Mouse (Mus musculus) neural tube, embryonic 12.5 days (tissue): ENCODE measurements around the gene Mpv17. TPM values are rescaled to one million over a fixed set of nuclear protein-coding genes. Genes with fewer than 3 reads are reported as not detected.

Source experiments
- ATAC-seq: fragments of 200-750 bp; cut with Nextera tagmentation; 2 replicates; pipeline ENCODE4 v1.8.0; 2017; ENCODE audit warnings: low read depth, mild to moderate bottlenecking, moderate TSS enrichment, moderate library complexity; ENCODE audit not compliant: low FRiP score
- H3K27ac ChIP-seq: fragments of 300-500 bp; sonication (generic); 2 replicates; pipeline ENCODE4 v1.5.1; 2016
- H3K27me3 ChIP-seq: fragments of 300-500 bp; sonication (generic); replicated peaks from 2 replicates; pipeline ENCODE4 v1.6.1; 2016; ENCODE audit warnings: mild to moderate bottlenecking
- H3K36me3 ChIP-seq: fragments of 300-500 bp; sonication (generic); 2 replicates; pipeline ENCODE4 v1.6.1; 2016; ENCODE audit warnings: mild to moderate bottlenecking
- H3K4me1 ChIP-seq: fragments of 300-500 bp; sonication (generic); 2 replicates; pipeline ENCODE4 v1.6.1; 2016
- H3K4me2 ChIP-seq: fragments of 300-500 bp; sonication (generic); replicated peaks from 2 replicates; pipeline ENCODE4 v1.6.1; 2016; ENCODE audit warnings: mild to moderate bottlenecking
- H3K4me3 ChIP-seq: fragments of 300-500 bp; sonication (generic); 2 replicates; pipeline ENCODE4 v1.5.1; 2016
- H3K9ac ChIP-seq: fragments of 300-500 bp; sonication (generic); 2 replicates; pipeline ENCODE4 v1.6.1; 2016; ENCODE audit warnings: mild to moderate bottlenecking
- H3K9me3 ChIP-seq: fragments of 300-500 bp; sonication (generic); 2 replicates; pipeline ENCODE4 v1.6.1; 2016; ENCODE audit warnings: mild to moderate bottlenecking
- WGBS: fragments of 180-500 bp; shearing (Covaris S2); methylation state at CpG from one replicate; pipeline ENCODE4 v1.1.7; 2016; 5-methylcytosine and 5-hydroxymethylcytosine counted together
- polyA plus RNA-seq: library from polyadenylated mRNA; unstranded; fragments of >200 nt; fragmentation: Nextera tagmentation; extraction: Ambion mirVana; gene quantifications from 2 replicates; pipeline ENCODE4 v1.2.1, GENCODE M21; 2016

The Mpv17 gene
- polyA plus RNA-seq, 1 experiment from 2014 or later: 50.3 TPM

DNA sequence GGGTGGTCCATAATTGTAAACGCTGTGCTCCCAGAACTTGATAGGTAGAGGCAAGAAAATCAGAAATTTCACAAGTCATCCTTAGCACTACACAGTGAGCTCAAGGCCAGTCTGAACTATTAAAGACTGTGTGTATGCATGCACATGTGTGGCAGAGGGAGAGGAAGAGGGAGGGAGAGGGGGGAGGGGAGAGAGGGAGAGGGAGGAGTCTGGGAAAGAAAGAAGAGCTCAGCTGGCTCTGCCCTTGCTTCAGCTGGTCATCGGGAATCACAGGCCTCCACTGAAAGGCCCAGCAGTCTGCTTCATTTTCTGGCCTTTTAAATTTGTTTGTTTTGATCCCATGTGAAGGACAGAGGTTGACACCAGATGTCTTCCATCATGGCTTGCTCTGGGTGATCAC, 30.6 kb downstream of the Mpv17 start:
- Histone ChIP-seq H3K4me3 (no peak overlapping the region), H3K9ac (no peak overlapping the region), H3K4me2 (no peak overlapping the region), H3K4me1 (no peaks in the 10 kb centered on the region), H3K27me3 (no peaks in the 10 kb centered on the region), H3K9me3 (no peaks in the 10 kb centered on the region), H3K27ac (no peak overlapping the region), H3K36me3 (no peaks in the 10 kb centered on the region)
- no peak for ATAC-seq
- WGBS: 60% methylated on average over 2 of the region's 2 CpGs

DNA sequence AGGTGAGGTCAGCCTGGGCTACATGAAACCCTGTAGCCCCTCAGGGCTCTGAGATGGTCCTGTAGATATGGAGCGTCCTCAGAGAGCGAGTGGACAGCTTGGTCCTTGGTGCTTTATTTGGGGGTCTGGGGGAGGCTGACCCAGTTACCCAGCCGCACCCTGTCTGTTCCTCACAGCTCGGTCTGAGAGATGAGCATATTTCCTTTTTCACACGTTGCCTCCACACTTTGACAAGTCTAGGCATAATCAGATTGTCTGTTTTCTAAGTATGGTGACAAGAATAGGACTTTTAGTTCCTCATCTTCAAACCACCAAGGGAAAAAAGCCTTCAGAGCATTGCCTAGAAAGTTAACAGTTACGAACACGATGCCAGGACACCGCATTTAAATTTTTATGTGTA, 32.9 kb downstream of the Mpv17 start:
- Histone ChIP-seq H3K4me3 (no peak overlapping the region), H3K4me2 (no peak overlapping the region), H3K27me3 (peaks cover 4% of the 10 kb centered on the region; the same call in 1 of the 2 replicates), H3K27ac (no peak overlapping the region), H3K9me3 (no peaks in the 10 kb centered on the region), H3K36me3 (no peaks in the 10 kb centered on the region), H3K4me1 (no peaks in the 10 kb centered on the region), H3K9ac (no peak overlapping the region)
- no peak for ATAC-seq
- whole genome bisulfite sequencing: 90% methylated on average over 8 of the region's 8 CpGs

DNA sequence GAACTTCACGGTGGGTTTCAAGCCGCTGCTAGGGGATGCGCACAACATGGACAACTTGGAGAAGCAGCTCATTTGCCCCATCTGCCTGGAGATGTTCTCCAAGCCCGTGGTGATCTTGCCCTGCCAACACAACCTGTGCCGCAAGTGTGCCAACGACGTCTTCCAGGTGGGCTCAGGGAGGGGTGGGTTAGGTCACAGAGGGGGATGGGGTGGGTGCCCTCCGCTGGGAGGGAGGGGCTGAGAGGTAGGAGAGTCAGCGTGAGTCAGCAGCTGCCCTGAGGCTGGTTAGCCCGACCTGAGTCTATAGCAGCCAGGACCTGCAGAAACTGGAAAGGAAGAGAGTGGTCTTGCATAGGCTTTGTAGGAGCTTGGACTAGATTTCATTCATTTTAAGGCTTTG, 37.1 kb downstream of the Mpv17 start:
- Histone ChIP-seq H3K4me2 (no peak overlapping the region), H3K4me1 (no peaks in the 10 kb centered on the region), H3K27me3 (peaks cover 4% of the 10 kb centered on the region; the same call in 1 of the 2 replicates), H3K9me3 (no peaks in the 10 kb centered on the region), H3K9ac (no peak overlapping the region), H3K36me3 (no peaks in the 10 kb centered on the region), H3K4me3 (no peak overlapping the region), H3K27ac (no peak overlapping the region)
- no peak for ATAC-seq
- WGBS: 27% methylated on average over 10 of the region's 10 CpGs

DNA sequence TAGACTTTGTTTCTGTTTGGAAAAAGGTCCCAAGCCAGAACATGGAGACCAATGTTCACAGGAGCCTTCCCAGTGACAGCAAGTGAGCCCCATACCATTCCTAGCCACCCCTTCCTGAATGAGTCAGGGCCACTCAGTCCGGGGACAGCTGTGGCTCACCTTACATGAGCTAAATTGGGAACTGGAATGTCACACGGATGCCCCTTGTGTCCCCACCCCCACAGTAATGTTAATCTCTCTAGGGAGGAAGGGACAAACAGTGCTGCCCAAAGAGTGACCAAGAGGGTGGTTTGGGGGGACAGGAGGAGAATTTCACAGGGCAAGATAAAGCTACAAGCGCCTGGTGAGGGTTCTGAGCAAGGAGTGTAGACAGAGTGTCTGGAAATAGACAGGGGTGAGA, 37.7 kb downstream of the Mpv17 start, which contains the start of gene Trim54:
Trim54 (plus strand) TSS at position 359 of the 400 bp plus-strand sequence.
- Histone ChIP-seq H3K4me3 (no peak within 1 kb of the TSS), H3K4me2 (no peak within 1 kb of the TSS), H3K9ac (no peak within 1 kb of the TSS), H3K27me3 (peaks cover 4% of the 10 kb centered on the region; the same call in 1 of the 2 replicates), H3K4me1 (no peaks in the 10 kb centered on the region), H3K27ac (no peak within 1 kb of the TSS), H3K9me3 (no peaks in the 10 kb centered on the region), H3K36me3 (no peaks in the 10 kb centered on the region)
- ATAC-seq: no peak
- 46% methylated on average over 3 of the region's 3 CpGs for WGBS

DNA sequence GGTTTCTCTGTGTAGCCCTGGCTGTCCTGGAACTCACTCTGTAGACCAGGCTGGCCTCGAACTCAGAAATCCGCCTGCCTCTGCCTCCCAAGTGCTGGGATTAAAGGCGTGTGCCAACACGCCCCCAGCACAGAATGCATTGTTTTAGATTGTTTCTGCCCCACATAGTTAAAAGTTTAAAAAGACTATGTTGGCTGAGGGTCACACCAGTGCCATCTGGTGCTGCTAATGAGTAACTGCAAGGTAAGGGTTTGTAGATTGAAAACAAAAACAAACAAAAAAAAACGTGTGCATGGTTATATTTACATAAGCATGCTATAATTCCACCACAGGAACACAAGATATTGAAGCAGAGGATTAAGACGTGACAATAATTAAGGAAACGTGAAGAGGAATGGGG, 43.3 kb downstream of the Mpv17 start:
- no peaks in the 10 kb centered on the region for H3K4me1 ChIP-seq
- H3K36me3 ChIP-seq: no peaks in the 10 kb centered on the region
- WGBS: 41% methylated on average over 7 of the region's 7 CpGs
- no peaks in the 10 kb centered on the region for H3K9me3 ChIP-seq
- no peaks in the 10 kb centered on the region for H3K27me3 ChIP-seq
- H3K4me2 ChIP-seq: no peak overlapping the region
- no peak overlapping the region for H3K27ac ChIP-seq
- no peak for ATAC-seq
- H3K9ac ChIP-seq: no peak overlapping the region
- H3K4me3 ChIP-seq: no peak overlapping the region

DNA sequence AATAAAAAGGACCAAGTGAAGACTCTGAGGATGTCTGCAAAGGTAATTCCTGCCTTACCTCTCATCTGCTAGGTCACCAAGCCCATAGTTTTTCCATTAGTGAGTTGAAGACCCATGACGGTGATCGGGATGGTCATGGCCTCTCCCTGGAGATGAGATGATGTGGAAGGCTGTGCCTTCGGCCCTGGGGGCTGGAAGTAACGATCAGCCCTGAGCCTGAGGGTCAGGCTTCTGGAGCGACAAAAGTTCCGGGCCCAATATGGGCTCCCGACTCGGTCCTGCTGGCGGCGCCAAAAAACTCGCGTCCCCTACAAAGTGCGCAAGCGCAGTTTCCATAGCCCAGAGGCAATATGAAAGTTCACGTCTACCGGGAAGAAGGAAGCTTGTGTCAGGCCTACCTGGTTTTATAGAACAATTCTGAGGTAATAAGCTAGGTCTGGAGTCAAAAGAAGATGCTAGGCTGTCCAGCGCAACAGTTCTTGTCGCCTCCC, 46.0 kb downstream of the Mpv17 start, which contains the start of gene Slc30a3:
Slc30a3 (minus strand) TSS at position 238 of the 491 bp plus-strand sequence.
- H3K9ac ChIP-seq: no peak within 1 kb of the TSS
- no peaks in the 10 kb centered on the region for H3K36me3 ChIP-seq
- ATAC-seq: no peak
- H3K4me3 ChIP-seq: no peak within 1 kb of the TSS
- no peak within 1 kb of the TSS for H3K4me2 ChIP-seq
- H3K9me3 ChIP-seq: no peaks in the 10 kb centered on the region
- no peaks in the 10 kb centered on the region for H3K4me1 ChIP-seq
- H3K27me3 ChIP-seq: no peaks in the 10 kb centered on the region
- H3K27ac ChIP-seq: no peak within 1 kb of the TSS
- 91% methylated on average over 18 of the region's 18 CpGs for WGBS

DNA sequence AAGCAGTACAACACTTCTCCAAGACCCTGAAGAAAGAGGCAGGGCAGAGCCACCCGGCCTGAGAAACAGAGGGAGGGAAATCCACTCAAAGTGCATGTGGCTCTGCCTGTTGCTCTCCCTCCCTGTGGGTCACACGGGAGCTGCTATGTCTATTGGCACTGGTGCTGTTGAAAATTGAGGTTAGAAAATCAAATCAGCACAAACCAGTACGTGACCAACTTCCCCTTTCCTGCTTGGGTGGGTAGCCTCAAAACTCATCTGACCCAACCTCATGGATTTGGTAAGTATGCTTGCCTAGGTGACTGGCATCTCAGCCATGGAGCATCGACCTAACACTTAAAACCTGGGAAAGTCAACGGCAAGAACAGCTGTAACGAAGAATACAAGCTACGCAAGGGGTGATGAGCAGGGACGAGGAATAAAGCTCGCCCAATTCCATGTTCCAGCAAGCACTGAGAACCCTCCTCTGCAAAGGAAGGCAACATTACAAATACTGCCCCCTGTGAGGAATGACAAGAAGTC, 48.2 kb downstream of the Mpv17 start, which contains the start of gene Dnajc5g:
Dnajc5g (plus strand) TSS at position 472 of the 522 bp plus-strand sequence.
- Histone ChIP-seq H3K27me3 (no peaks in the 10 kb centered on the region), H3K4me3 (no peak within 1 kb of the TSS), H3K4me2 (no peak within 1 kb of the TSS), H3K36me3 (no peaks in the 10 kb centered on the region), H3K9me3 (no peaks in the 10 kb centered on the region), H3K27ac (no peak within 1 kb of the TSS), H3K4me1 (no peaks in the 10 kb centered on the region), H3K9ac (no peak within 1 kb of the TSS)
- 84% methylated on average over 9 of the region's 9 CpGs for WGBS
- ATAC-seq: no peak

DNA sequence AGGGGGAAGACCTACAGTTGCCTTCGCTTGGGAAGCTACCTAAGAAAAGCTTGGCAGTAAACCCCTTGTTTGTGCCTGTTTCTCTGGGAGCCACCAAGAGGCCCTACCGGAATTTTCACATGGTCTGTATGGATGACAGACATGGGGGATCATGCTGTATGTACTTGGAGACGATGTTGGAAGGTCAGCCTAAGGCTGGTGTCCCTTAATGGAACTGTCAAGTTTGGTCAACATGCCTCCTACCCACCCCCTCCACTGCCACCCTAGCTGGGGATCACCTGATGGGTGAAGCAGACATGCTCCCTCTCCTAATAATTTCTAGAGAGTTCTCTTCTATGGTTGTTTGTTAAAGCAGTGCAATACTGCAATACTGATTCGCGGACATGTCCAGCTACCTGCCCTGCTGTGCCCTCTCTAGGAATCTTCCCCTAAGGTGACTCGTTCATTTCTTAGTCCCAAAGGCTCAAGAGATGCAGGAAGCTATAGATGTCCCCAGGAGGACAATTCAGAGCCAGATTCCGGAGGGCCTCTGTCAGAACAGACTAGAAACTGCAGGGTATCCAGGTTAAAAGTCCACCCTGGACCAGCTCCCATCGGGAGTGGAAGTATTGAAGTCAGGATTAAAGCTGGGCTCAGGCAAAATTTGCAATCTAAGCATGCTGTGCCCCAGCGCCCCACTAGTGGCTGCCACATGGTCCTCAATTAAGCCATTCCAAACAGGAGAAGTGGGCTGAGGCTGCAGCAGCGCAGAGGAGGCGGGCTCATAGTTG, 58.2 kb downstream of the Mpv17 start:
- Histone ChIP-seq H3K27me3 (peaks cover 73% of the 10 kb centered on the region), H3K4me2 (peak overlapping the region; percentile 62), H3K4me1 (peaks cover 34% of the 10 kb centered on the region), H3K9me3 (no peaks in the 10 kb centered on the region), H3K4me3 (peak overlapping the region; percentile 18), H3K36me3 (no peaks in the 10 kb centered on the region), H3K9ac (no peak overlapping the region), H3K27ac (no peak overlapping the region)
- no peak for ATAC-seq
- 20% methylated on average over 11 of the region's 11 CpGs for WGBS

DNA sequence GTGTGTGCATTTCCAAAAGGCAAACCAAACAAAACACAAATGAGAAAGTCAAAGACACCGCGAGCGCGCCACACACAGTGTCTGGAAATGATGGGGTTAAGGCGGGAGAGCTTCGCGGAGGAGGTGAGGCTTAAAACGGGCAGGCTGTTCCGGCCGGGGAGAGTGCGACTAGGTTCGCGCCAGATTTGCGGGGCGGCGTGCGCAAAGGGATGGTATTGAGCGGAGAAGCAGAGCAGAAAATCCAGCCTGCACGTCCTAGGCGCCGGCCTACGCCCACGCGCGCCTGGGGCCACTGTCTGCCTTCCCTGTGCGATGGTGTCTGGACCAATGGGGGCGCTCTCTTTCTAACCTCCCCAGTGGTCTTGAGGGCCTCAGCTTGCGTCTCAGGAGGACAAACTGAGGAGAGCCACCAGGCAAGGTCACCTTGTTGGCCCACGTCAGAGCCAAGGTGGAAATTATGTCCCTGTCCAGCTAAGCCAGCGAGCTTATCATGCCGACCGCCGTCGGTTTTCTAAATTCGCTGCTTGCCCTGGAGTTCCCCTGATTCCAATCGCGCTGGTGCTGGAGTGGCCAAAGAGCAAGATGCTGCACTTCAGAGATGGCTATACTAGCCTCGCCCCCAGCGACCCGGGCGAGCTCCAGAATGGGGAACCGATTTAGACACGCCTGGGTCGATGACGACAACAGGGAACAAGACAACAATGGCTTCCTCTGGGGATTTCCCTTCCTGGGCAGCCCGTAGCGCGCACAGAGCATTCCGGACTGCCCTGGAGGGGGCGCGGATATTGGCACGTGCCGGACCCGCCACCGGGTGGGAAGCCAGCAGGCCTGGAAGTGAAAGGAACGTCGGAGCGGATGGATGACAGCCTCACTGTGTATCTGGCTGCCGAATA, 59.0 kb downstream of the Mpv17 start:
- Histone ChIP-seq H3K4me3 (peak overlapping the region; percentile 18), H3K4me2 (peak overlapping the region; percentile 62), H3K4me1 (peaks cover 34% of the 10 kb centered on the region), H3K27me3 (peaks cover 82% of the 10 kb centered on the region), H3K9ac (no peak overlapping the region), H3K27ac (no peak overlapping the region), H3K36me3 (no peaks in the 10 kb centered on the region), H3K9me3 (no peaks in the 10 kb centered on the region)
- ATAC-seq: no peak
- WGBS: under 1% methylated on average over 59 of the region's 59 CpGs

DNA sequence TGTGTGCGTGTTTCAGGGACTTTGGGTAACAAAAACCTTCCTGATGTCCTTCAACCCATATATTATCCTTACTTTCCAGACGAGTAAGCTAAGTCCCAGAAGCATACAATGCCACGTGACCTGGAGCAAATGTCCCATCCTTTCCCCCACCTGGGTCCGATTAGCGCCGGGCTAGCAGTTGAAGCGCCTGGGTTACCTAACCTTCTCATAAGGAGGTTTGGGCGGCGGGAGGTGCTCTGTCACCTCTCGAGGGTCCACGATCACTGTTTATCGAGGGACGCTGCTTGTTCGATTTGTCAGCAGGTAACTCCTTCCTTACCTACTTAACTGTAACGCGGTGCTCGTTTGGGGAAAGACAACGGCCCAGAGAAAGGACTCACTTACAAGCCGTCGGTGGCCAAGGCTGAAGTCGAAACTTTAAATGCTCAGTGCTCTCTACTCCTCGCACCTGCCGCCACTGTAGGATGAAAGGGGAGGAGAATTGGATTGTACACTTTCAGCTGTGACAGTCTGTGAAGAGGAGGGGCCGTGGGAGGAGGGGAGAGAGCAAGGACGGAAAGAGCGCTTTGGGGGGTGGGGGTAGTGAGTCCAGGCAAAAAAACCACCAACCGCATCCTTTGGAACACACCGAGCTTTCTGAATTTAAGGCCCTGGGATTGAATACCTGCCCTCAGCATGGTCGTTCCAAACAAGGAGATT, 59.8 kb downstream of the Mpv17 start:
- no peak for ATAC-seq
- Histone ChIP-seq H3K9ac (no peak overlapping the region), H3K9me3 (no peaks in the 10 kb centered on the region), H3K4me3 (0 out of 2 replicates have a peak overlapping the region, but pooled peaks have one; percentile 18), H3K27ac (no peak overlapping the region), H3K4me1 (peaks cover 34% of the 10 kb centered on the region), H3K27me3 (peaks cover 90% of the 10 kb centered on the region), H3K4me2 (peak overlapping the region; percentile 62), H3K36me3 (no peaks in the 10 kb centered on the region)
- 2% methylated on average over 29 of the region's 29 CpGs for WGBS

DNA sequence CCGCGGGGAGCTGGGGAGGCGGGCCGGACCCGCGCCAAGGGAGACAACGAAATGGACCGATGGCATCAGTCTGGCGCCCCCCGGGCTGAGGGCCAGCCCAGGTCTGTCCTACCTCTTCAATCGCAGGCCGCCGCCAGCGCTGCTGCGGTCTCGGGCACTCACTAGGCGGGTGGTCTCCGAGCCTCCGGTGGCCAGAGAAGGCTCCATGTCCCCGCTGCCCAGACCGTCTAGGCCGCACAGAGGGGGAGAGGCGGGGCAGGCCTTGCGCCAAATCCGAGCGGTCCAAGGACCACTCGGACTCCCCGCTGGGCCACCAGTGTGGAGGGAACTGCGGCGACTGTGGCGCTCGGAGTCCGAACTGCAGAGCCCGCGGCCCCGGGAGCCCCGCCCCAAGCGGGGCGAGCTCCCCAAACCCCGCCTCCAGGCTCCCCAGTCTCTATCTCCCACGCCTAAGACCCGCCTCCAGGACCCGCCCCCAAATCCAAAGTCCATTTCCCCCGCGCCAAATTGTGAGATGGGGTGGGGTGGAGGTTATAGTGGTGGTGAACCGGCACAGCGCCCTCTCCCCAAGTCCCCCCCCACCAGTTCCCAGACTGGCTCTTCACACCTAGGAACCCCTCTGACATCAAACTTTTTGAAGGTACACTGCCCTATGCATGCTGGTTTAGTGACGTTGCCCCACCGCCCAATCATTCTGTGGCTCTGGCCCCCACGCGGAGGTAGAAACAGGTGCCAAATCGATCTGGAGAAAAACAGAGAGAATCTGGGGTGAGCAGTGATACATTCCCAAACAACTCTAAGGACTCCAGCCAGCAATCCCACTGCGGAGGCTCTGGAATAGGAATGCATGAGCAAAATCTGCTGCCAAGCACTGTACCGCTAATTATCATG, 60.7 kb downstream of the Mpv17 start:
- no peak overlapping the region for H3K27ac ChIP-seq
- H3K4me3 ChIP-seq: peak overlapping the region; percentile 51
- no peaks in the 10 kb centered on the region for H3K36me3 ChIP-seq
- H3K27me3 ChIP-seq: peaks cover 97% of the 10 kb centered on the region
- peak overlapping the region; percentile 62 for H3K4me2 ChIP-seq
- peaks cover 34% of the 10 kb centered on the region for H3K4me1 ChIP-seq
- H3K9me3 ChIP-seq: no peaks in the 10 kb centered on the region
- whole genome bisulfite sequencing: under 1% methylated on average over 54 of the region's 54 CpGs
- peak overlapping the region; percentile 77 for H3K9ac ChIP-seq
- ATAC-seq: peak; percentile 49
